Mouse (Mus musculus) A20 (cell line): ENCODE results near the gene Polr3b.

Source experiments
- DNase-seq: peaks from one replicate; pipeline ENCODE4 v3.0.0-alpha.2; 2011; ENCODE audit warnings: low read depth, low spot score

Polr3b gene

DNA sequence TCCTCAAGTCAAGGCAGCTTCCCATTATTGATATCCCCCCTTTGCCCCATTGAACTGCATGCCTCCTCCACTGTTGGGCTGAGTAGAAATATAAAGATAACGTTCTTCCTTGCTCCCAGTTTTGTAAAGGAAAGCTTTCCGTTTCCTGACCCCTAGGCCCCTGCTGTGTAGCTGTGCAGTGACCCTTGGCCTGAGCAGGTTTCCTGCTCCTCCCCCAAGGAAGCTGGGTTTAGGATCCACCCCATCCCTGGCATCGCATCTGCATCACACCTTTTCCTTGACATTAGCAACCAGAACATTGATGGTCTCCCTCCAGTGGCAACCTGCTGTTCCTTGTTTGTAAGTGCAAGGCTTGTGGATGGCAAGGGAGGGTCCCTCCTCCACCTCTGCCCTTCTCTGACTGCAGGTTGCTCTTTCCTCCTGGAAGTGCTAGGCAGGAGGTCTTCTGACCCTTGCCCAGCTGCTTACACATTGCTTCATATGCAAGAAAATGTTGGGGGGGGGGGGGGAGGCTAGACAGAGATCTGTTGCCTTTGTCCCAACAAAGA, 43.7 kb downstream of the Polr3b start:
- no peak for DNase-seq

DNA sequence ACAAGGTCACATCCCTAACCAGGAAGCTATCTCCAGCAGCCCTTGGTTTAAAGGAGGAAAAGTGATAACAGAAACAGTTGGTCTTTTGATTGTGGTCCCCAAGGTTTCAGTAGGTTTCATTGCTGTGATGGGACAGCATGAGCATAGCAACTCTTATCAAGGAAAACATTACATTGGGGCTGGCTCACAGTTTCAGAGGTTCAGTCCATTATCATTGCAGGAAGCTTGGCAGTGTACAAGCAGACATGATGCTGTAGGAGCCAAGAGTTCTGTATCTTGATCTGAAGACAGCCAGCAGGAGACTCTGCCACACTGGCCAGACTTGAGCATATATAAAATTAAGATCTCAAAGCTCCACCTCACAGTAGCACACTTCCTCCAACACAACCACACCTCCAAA, 53.6 kb downstream of the Polr3b start:
- no peak for DNase-seq

DNA sequence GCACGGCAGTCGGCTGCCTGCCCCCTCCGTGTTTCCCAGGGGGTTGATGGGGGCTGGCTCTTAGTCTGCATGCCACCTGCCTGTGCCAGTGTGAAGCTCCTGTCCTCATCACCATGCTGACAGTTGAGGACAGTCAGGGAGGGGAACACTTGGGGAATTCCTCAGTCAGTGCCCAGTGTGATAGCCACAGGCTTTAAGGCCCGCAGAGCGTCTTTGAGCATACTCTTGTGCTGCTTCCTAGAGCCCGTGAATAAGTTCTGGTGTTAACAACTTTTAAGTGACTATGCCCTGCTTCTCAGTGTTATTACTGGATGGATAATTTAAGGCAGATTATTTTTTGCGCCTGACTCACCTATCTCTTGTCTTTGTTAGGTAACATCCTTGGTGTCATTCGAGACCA, 54.4 kb downstream of the Polr3b start:
- DNase-seq: no peak

DNA sequence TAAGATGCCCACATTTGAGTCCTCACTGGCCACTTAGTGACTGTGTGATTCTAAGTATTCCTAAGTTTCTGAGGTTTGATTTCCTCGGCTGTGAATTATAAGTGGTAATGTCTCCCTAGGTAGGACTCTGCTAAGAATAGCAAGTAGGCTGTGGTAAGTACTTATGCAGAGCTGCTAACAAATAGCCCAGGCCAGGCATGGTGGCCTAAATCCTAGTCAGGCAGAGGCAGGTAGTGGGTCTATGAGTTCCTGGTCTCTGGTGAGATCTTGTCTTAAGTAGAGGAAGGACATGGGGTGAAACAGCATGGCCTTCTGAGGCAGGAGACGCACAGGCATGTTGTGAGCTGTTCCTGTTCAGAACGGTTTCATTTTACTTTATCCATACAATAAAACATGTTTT, 55.8 kb downstream of the Polr3b start:
- DNase-seq: no peak

DNA sequence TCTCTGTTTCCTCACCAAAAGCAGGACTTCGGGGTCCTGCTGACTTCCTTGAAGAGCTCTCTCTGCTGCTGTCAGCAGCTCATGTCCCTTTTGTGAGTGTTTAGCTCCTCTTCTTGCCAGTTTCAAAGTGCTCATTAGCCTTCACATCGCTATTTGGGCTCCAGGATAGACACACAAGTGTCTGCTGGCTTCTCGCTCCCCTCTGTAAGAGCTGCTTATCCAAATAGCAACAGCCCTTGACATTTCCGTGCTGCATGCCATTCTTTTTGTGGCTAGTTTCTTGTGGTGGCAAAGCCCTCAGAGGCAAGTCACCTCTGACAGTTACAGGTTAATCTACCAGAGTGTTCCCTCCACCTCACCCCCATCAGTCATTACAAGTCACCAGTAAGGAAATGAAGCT, 56.3 kb downstream of the Polr3b start:
- DNase-seq: no peak

DNA sequence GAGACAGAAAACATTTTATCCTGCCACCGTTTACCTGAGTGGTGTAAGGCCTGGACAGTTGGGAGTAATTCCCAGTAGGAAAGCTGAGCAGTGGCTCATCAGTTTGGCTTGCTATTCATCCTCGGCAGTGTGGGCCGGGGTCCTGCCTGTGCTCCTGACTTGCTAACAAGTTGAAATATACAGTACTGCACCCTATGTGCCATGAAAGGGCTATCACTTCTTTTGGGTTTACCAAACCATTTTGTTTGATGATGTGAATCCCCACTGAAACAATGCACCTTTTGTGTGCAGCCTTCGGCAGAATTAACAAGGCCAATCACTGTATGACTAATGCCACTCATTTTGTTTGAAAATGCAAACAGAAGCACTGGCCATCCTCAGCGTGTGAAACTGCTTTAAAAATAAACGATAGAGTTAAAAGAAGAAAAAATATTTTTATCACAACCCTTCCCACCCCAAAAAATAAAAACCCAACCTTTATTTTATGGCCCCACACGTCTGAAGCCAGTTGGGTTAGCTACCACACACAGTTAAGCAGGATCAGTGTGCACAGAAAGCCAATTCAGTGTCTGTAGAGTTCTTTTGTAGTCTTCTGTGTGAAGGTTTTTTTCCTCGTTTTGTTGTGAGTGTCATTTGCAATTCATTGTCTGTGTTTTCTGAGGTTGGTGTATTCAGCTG, 63.5 kb downstream of the Polr3b start:
- DNase-seq: no peak

DNA sequence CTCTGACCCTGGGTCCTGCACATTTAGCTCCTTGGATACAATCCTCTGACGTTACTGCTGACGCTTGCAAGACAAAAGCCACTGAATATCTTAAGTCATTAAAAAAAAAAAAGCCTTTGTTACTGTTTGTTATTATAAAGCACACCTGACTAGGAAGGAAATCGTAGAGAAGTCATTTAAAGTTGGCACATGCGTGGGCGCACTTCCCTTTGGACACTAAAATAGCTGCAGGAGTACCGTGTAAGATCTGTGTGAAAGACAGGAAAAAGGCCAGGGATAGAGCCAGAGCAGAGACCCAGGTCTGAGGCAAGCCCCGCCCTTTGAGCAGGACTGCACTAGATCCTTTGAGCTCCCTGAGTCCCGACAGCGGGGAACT, 64.0 kb downstream of the Polr3b start:
- no peak for DNase-seq

DNA sequence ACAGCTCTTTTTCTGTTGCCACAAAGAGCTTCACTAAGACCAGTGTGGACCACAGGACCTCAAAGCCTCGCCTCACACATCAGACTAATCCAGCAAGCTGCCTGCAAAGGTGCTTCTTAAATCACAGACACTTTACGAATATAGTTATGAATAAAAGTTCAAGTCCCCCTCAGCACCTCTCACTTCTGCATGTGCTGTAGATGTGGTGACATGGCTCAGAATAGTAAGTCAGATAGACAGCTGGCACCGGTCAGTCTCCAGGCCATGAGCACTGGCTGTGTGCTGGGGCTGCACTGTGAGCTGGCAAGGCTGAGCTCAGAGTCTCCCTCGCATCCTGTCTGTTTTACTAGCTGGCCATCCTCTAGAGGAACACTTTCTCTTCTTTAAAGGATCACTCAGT, 64.6 kb downstream of the Polr3b start:
- peak; percentile 19 for DNase-seq

DNA sequence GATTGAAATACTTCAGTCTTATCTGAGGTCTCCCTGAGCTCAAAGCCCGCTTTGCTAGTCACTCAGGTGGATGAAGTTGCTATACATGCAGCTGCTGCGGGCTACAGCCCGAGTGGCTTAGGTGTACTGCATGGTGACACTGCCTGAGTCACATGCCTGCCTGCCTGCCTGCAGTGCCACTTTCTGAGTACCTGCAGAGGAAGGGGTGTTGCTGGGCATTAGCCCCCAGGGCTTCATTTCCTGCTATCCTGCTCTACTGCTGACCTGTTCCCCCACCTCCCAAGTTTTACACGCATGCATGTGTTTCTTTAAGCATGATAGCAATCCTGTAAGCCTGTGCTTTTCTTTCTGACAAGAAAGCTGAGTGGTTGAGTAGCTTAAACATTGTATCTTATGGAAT, 65.6 kb downstream of the Polr3b start:
- DNase-seq: no peak

DNA sequence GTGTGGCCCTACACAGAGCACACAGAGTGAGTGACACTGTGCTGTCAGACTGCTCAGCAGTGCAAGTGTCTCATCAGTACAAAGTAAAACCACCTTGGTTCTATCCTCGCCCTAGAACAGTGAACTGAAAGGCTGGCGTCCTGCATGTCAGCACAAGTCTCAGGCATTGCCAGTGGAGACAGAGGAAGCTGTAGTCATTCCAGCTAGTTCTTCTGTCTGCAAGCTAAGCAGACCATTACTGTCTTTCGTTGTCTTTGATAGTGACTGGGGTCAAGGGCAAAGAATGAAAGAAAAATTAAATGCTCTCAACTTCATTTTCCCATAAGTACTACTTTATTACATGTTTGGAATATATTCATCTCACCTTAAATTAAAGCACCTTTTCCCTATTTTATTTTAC, 67.8 kb downstream of the Polr3b start:
- DNase-seq: no peak

DNA sequence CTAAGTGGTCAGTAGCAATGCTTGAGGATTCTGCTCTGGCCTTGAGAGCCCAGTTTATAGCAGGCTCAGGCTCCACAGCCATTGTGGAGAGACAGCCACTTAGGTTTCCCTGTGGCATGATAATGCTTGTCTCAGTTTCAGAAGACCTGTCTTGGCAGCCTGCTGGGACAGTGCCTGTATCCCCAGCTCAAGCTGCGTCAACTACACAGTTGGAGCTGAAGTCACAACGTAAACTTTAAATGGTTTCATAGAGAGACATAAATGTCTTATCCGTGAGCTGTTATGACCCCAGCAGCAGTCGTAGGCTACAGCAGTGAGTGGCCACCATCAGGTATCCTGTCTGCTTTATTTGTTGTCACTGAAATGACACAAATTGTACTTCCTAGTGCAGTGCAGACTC, 68.7 kb downstream of the Polr3b start:
- DNase-seq: no peak

DNA sequence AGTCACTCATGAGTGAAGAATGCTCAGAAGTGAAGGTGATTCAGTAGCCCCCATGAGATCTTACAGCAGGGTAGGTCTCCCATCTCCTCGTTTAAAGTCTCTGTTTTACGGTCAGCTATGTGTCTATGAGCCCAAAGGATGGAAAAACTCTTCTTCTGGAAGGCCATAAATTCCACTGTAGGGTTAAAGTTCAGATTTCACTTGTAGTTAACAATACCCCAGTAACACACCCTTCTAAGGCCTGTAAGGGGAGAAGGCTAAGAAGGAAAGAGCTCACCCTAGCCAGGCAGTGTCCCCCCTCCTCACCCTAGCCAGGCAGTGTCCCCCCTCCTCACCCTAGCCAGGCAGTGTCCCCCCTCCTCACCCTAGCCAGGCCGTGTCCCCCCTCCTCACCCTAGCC, 69.6 kb downstream of the Polr3b start:
- DNase-seq: no peak

DNA sequence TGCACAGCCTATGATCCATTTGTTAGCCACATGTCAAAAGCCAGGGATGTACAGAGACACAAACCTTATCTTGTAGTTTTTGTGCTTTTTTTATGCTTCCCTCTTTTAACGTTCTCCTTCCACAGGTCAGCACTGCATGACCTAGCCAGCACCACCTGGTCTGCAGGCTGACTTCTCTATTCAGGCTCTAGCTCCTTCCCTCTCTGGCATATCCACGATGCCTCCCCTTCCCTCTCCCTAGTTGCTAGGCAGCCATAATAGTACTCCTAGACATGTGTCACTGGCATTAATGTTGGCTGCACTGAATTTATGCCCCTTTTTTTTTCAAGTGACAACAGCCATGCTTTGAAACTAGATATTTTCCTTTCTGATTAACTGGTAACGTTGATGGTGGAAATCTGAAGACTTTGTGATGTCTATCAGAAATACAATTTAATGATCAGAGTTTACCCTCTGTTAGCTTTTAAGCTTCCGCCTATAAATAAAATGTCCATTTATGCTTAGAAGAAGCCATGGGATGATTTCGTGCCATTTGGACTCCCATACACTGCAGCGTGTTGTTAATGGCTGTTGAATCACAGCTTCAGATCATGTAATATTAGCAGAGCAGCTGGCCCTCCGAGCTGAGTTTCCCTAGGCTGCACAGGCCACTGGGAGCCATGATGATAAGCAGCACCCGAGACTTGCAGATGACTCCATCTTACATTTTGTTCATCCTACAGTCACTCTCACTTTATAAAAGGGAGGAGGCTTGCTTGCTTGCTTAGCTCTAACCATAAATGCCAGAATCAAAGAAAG, 71.9 kb downstream of the Polr3b start:
- DNase-seq: no peak

DNA sequence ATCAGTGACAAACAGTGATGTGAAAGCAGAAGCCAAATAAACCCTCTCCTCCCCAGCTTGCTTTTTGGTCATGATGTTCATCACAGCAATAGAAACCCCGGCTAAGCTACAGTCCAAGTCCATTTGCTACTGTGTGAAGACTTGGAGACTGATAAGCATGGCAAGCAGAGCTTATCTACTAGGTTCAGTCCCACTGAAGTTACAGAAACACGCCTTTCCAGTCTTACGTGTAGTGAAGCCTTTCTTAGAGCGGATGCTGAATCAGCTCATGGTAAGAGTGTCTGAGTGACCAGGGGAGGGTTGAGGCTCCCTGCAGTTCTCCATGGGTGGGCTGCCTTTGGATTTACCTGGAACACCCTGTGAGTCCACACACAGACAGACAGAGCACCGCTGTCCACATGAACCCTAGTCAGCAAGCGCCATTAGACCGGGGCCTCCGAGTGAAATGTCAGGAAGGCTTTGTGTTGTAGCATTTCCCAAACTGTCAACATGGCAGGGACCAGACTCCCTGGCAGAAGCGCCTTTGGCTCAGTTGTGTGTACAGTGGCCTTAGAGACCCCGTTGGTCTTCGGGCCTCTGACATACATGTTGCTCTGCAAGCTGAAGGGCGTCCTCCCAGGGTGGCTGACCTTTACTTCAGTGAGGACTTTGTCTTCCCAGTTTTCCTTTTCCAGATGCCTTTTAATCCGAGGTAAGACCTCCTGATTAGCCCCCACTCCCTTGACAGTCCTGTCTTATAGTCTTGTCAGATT, 78.3 kb downstream of the Polr3b start:
- DNase-seq: no peak

DNA sequence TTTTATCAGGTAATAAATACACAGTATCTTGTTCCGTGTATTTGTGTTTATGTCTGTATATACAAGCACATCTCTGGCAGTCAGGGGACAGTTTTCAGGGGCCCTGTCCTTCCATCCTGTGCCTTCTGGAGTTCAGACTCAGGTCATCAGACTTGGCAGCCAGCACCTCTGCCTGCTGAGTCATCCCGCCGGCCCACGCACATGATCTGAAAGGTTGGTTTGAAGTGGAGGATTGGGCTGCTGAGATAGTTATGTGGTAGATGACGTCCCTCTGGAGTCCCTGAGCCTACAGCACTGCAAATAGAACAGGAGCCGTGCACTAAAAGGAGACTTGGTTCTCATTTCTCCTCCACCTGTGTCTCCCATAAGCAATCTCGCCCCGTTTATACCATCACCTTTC, 79.0 kb downstream of the Polr3b start:
- no peak for DNase-seq

DNA sequence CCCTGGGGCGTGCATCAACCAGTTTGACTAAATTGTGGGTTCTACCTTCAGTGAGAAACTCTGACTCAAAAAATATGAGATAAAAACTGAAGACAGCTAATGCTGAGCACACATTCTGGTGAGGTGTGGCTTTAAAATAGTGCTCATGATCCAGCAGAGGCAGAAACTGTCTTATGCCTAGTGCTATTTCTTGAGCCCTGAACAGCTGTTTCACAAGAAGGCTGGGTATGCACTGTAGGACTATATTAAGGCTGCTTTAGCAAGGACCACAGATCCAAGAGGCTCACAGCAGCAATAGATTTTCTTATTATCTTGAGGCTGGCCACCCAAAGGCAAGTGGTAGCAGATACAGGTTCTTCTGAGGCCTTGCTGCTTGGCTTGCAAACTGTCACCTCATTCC, 80.0 kb downstream of the Polr3b start:
- no peak for DNase-seq

DNA sequence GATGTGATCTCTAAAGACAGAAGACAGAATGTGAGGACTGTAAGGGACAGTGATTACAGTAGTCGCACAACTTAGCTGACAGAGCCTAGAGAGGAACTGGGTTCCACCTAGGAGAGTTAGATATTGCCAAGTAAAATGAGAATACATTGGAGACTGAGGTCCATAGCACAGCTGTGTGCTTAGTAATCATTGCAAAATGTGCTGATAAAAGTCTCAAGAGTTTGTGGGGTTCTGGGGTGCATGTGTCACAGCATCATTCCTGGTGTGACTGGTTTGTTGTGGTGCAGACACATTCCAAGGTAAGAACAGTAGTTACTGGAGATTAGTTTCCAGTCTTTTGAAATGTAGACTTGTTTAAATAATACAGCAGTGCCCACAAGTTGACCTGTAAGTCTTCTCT, 82.5 kb downstream of the Polr3b start:
- DNase-seq: no peak

DNA sequence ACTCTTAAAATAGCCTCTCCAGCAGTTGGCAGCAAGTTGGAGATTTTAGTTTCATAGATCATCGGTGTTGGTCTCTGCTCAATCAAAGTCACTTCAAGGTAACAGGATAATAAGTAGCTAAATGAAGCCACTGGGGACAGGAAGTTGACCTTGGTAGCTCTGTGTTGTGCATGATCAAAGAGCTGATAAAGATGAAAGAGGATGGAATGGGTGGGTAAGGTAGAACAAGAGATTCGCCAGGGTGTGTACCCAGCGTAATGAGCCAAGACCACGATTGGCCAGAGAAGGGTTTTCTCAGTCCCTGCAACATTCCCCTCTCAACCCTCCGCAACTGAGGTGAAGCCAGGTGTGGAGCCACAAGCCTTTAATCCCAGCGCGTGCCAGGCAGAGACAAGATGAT, 83.1 kb downstream of the Polr3b start:
- DNase-seq: no peak

DNA sequence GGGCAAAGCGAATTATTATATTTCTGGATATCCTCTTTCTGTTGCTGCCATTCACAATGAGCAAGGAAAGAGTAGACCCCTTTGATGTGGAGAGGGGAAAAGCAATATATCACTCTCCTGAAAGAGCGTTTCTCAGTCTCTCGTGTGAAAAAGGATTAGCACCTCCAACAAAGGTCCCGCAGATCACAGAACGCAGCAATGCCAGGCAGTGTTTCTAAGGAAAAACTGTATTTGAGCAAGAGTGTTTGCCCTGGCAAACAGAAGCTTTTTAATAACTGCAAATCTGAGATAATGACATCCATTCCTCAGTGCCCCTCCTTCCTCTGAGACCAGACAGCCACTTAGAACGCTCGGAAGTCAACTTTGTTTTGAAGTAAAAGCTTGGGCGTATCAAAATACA, 84.5 kb downstream of the Polr3b start:
- DNase-seq: no peak

DNA sequence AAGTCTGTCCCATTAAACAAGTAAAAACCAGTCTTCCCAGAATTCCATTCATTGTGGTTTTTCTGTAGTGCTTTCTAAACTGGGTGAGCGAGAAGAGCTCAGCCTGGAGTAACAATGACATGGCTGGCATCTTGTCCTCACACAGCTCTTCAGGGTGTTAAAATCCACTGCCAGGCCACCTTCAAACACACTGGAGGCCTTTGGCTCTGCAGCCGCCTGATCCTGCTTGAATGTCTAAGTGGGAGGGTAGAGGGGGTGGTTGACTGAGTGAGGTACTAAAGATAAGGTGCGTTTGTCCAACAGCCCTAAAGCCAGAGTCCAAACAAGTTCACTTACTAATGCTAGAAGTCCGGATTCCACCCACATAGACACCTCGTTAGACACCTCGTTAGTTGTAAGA, 85.1 kb downstream of the Polr3b start:
- no peak for DNase-seq

DNA sequence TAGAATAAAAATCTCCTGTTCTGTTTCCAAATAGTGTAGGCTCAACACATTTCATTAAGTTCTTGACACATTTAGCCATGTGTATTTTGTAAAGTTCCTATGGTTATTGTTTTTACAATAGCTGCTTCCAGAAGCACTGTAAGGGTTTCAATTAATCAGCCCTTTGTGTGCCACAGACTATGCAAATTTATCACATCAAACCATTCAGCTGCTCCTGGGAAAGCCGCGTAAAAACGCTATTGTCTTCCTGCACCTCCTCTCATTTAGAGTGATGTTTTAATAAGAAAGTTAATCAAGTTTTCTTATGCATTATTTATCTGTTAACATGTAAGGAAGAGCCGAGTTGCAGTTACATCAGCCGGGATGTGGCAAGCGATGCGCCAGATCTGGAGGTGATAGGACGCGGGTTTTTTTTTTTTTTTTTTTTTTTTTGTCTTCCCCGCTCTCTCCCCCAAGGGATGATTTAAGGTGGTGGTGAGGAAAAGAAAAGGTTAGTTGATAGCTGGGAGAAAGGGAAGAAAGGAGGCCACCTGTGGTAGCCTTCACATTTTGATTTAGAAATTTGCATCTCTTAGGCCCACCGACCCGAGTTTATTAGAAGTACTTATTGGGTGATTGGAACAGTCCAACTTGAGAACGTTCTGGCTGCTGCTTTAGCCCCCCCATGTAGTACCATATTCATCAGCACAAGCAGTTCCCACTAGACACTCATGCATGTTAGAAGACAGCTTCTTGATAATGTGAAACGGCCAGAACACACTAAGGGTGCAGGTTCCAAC, 85.8 kb downstream of the Polr3b start:
- DNase-seq: no peak

DNA sequence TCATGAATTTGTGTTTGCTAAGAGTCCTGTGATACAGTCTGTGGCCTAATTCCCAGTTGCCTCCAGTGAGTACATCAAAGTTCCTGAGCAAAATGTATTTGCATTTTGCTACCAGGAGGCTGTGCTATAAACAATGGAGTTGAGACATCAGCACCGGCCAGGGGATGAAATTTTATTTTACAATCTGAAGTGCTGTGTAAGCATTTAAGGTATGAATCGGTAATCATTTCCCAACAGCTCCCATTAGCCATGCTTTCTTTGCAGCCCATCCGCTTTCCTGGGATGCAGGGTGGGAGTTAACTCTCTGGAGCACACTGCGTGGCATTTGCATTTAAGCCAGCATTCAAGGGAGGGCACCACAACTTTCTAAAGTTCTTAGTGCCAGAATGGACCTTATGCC, 88.1 kb downstream of the Polr3b start:
- no peak for DNase-seq
